ENCODE assay signal across 35 mouse cellular contexts in genomic region chr15:61322243-61322642, GRCm38 (mm10).
"Had no signal": no experiment of that assay in that cellular context is flagged by ENCODE, and none has a peak within 500 bp of the region (broad histone marks: within the 10 kb centered on the region; RNA-seq: fewer than 3 reads in every experiment).

No protein-coding gene starts in this region.

- H3K36me3 ChIP-seq: heart, embryonic 10.5 days; heart, embryonic 12.5 days; heart, embryonic 13.5 days; heart, embryonic 15.5 days; hindbrain, embryonic 10.5 days; hindbrain, embryonic 12.5 days; hindbrain, embryonic 13.5 days; hindbrain, embryonic 15.5 days; intestine, embryonic 15.5 days; kidney, embryonic 15.5 days had no signal

- DNase-seq: heart, postnatal 10 days; heart, postnatal 14 days; heart, postnatal 36 days; heart, postnatal 4 days; kidney, adult 11 months; kidney, adult 18-20 months; kidney, adult 2 months; kidney, adult 8-10 months; kidney, adult 9 months; kidney, postnatal 10 days; kidney, postnatal 25 days; kidney, postnatal 36 days; kidney, postnatal 4 days; layer of hippocampus, adult 9-11 months; layer of hippocampus, postnatal 36 days had no signal

- H3K4me2 ChIP-seq: heart, embryonic 11.5 days; heart, embryonic 12.5 days; heart, embryonic 13.5 days; heart, embryonic 15.5 days; hindbrain, embryonic 12.5 days; hindbrain, embryonic 13.5 days; hindbrain, embryonic 14.5 days; hindbrain, embryonic 15.5 days; intestine, embryonic 15.5 days; kidney, embryonic 15.5 days had no signal

- H3K9me3 ChIP-seq: heart, embryonic 10.5 days; heart, embryonic 13.5 days; heart, embryonic 15.5 days; hindbrain, embryonic 10.5 days; hindbrain, embryonic 12.5 days; hindbrain, embryonic 13.5 days; hindbrain, embryonic 15.5 days; intestine, embryonic 15.5 days; kidney, embryonic 15.5 days had no signal

- H3K27ac ChIP-seq: heart, embryonic 10.5 days; heart, embryonic 13.5 days; heart, embryonic 15.5 days; hindbrain, embryonic 10.5 days; hindbrain, embryonic 12.5 days; hindbrain, embryonic 13.5 days; hindbrain, embryonic 14.5 days; hindbrain, embryonic 15.5 days; hindbrain, postnatal 0 days; intestine, embryonic 15.5 days; kidney, embryonic 15.5 days; kidney, postnatal 0 days; layer of hippocampus, adult 2 months; left cerebral cortex, adult 2 months had no signal

- ATAC-seq: hindbrain, embryonic 16.5 days; hindbrain, postnatal 0 days; inflammation-experienced regulatory T-cells, adult 6 months; intestine, embryonic 15.5 days; intestine, embryonic 16.5 days; intestine, postnatal 0 days had no signal

- H3K27me3 ChIP-seq: heart, embryonic 12.5 days; heart, embryonic 13.5 days; heart, embryonic 15.5 days; hindbrain, embryonic 12.5 days; hindbrain, embryonic 13.5 days; hindbrain, embryonic 15.5 days; intestine, embryonic 15.5 days; kidney, embryonic 15.5 days had no signal

- H3K4me1 ChIP-seq: heart, embryonic 10.5 days; heart, embryonic 12.5 days; heart, embryonic 13.5 days; heart, embryonic 15.5 days; hindbrain, embryonic 10.5 days; hindbrain, embryonic 12.5 days; hindbrain, embryonic 13.5 days; hindbrain, embryonic 15.5 days; intestine, embryonic 15.5 days; kidney, embryonic 15.5 days had no signal

- H3K4me3 ChIP-seq: heart, embryonic 10.5 days; heart, embryonic 12.5 days; heart, embryonic 13.5 days; heart, embryonic 15.5 days; hindbrain, embryonic 10.5 days; hindbrain, embryonic 12.5 days; hindbrain, embryonic 13.5 days; hindbrain, embryonic 15.5 days; intestine, embryonic 15.5 days; kidney, embryonic 15.5 days; layer of hippocampus, adult 2 months; left cerebral cortex, adult 2 months had no signal

- H3K9ac ChIP-seq: heart, embryonic 12.5 days; heart, embryonic 13.5 days; heart, embryonic 15.5 days; hindbrain, embryonic 12.5 days; hindbrain, embryonic 13.5 days; hindbrain, embryonic 14.5 days; hindbrain, embryonic 15.5 days; intestine, embryonic 15.5 days; kidney, embryonic 15.5 days had no signal
